Mouse (Mus musculus) myocyte (in vitro differentiated cells): Measurements from ENCODE around the gene Spata1. TPM values are rescaled to one million over a fixed set of nuclear protein-coding genes. Genes with fewer than 3 reads are reported as not detected.

Source experiments
- H3K27me3 ChIP-seq: one replicate; pipeline ENCODE4 v1.6.1; 2011; ENCODE audit not compliant: control insufficient read depth, insufficient read depth, insufficient read length
- H3K36me3 ChIP-seq: one replicate; pipeline ENCODE4 v1.6.1; 2011; ENCODE audit not compliant: control insufficient read depth, insufficient read depth
- H3K4me2 ChIP-seq: one replicate; pipeline ENCODE4 v1.6.1; 2011; ENCODE audit warnings: low read depth, control low read depth
- H3K4me3 ChIP-seq: one replicate; pipeline ENCODE4 v1.5.1; 2011; ENCODE audit warnings: mild to moderate bottlenecking, control low read depth, moderate library complexity
- H3K79me2 ChIP-seq: one replicate; pipeline ENCODE4 v1.6.1; 2011; ENCODE audit not compliant: control insufficient read depth, insufficient read depth
- H3ac ChIP-seq: one replicate; pipeline ENCODE4 v1.6.1; 2011; ENCODE audit not compliant: control insufficient read depth, insufficient read length
- CEBPB ChIP-seq: IDR thresholded peaks from 2 replicates; pipeline ENCODE4 v1.6.1; 2011; ENCODE audit warnings: mild to moderate bottlenecking, moderate library complexity; ENCODE audit not compliant: poor library complexity, insufficient read depth, severe bottlenecking
- E2F4 ChIP-seq: IDR thresholded peaks from one replicate; pipeline ENCODE4 v1.6.1; 2011; ENCODE audit warnings: mild to moderate bottlenecking, control low read depth, moderate library complexity; ENCODE audit not compliant: insufficient read depth
- MAX ChIP-seq: IDR thresholded peaks from one replicate; pipeline ENCODE4 v1.6.1; 2011; ENCODE audit warnings: low read depth, mild to moderate bottlenecking, control low read depth
- MYOG ChIP-seq, 3 experiments: IDR thresholded peaks; one replicate each; pipeline ENCODE4 v1.6.1; 2011; ENCODE audit warnings: control low read depth in 2 of 3, low read depth in 2 of 3, mild to moderate bottlenecking in 2 of 3; ENCODE audit not compliant: insufficient read length in 2 of 3, control insufficient read depth in 1 of 3, insufficient read depth in 1 of 3
- POLR2A ChIP-seq: IDR thresholded peaks from one replicate; pipeline ENCODE4 v1.6.1; 2011; ENCODE audit warnings: low read depth, mild to moderate bottlenecking, control low read depth, moderate library complexity; ENCODE audit not compliant: insufficient read length
- POLR2AphosphoS2 ChIP-seq: IDR thresholded peaks from one replicate; pipeline ENCODE4 v1.6.1; 2011; ENCODE audit warnings: low read depth, control low read depth; ENCODE audit not compliant: insufficient read length
- REST ChIP-seq: IDR thresholded peaks from one replicate; pipeline ENCODE4 v1.6.1; 2011; ENCODE audit warnings: mild to moderate bottlenecking, control low read depth, moderate library complexity; ENCODE audit not compliant: insufficient read depth, insufficient read length
- SRF ChIP-seq: IDR thresholded peaks from one replicate; pipeline ENCODE4 v1.6.1; 2011; ENCODE audit warnings: low read depth; ENCODE audit not compliant: control insufficient read depth, insufficient read length
- TCF12 ChIP-seq: IDR thresholded peaks from one replicate; pipeline ENCODE4 v1.6.1; 2011; ENCODE audit warnings: mild to moderate bottlenecking, control low read depth; ENCODE audit not compliant: poor library complexity, insufficient read depth, severe bottlenecking
- TCF3 ChIP-seq: IDR thresholded peaks from one replicate; pipeline ENCODE4 v1.6.1; 2011; ENCODE audit warnings: low read depth, control low read depth; ENCODE audit not compliant: insufficient read length
- USF1 ChIP-seq: IDR thresholded peaks from one replicate; pipeline ENCODE4 v1.6.1; 2011; ENCODE audit warnings: low read depth, mild to moderate bottlenecking, control low read depth, moderate library complexity
- polyA plus RNA-seq: library from polyadenylated mRNA; unstranded; fragments of >200 nt; fragmentation: generic; extraction: Trizol; gene quantifications from one replicate; pipeline ENCODE4 v1.2.1, GENCODE M21; 2012; ENCODE audit warnings: missing spikeins

Spata1 gene
- polyA plus RNA-seq, 1 experiment, result 1.0 TPM

DNA sequence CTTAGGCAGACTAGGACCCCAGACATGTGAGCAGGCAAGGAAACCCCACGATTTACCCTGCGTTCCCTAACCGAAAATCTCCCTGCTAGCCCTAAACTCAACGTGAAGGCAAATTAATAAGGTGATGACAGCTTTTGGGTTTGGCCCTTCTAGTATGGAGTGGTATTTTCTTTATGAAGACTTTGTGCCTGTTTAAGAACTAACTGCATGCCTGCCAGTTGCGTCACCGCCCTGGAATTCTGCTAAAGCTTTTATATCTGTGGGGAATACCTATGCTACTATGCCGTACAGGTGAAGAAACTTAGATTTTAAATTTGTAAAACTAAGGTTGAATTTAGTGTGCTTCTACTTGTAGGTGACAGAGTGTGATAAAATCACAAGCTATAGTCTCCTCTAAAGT, 87.1 kb downstream of the Spata1 start:
- Histone ChIP-seq H3K4me3 (no peak overlapping the region), H3K36me3 (no peaks in the 10 kb centered on the region), H3K27me3 (no peaks in the 10 kb centered on the region), H3K79me2 (peaks cover 8% of the 10 kb centered on the region), H3ac (no peak overlapping the region), H3K4me2 (no peak overlapping the region)
- TF ChIP-seq REST, result no peak
- no peak for TF ChIP-seq MYOG (IDR thresholded peaks at IDR 0.05; ENCODE audit: control insufficient read depth in 1 of 3, insufficient read depth in 1 of 3, insufficient read length in 2 of 3, low read depth in 2 of 3)
- no peak for TF ChIP-seq CEBPB
- no peak for TF ChIP-seq TCF3
- no peak for TF ChIP-seq POLR2AphosphoS2
- no peak for TF ChIP-seq E2F4
- no peak for TF ChIP-seq USF1
- TF ChIP-seq POLR2A, result no peak

DNA sequence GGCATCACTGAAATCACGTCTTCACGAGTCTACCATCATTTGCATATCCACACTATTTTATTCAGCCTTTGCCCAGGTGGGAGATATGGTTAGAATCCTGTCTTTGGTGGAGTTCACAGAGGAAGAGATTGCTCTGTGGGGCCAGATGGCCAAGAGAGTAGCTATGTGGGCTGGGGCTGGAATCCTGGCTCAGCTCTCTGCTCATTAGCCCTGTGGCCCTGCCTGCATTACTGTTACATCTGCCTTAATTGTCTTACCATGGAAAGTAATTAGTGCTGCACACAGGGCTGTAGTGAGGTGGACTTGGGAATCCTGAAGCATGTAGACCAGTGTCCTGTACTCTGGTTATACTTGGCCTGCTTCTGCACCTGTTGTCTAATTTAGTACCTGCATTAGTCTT, 87.5 kb downstream of the Spata1 start:
- Histone ChIP-seq H3K4me2 (no peak overlapping the region), H3K79me2 (peaks cover 13% of the 10 kb centered on the region), H3K36me3 (no peaks in the 10 kb centered on the region), H3ac (no peak overlapping the region), H3K4me3 (no peak overlapping the region), H3K27me3 (no peaks in the 10 kb centered on the region)
- TF ChIP-seq POLR2AphosphoS2 (no peak), MAX (no peak), POLR2A (no peak), TCF3 (no peak), REST (no peak)

DNA sequence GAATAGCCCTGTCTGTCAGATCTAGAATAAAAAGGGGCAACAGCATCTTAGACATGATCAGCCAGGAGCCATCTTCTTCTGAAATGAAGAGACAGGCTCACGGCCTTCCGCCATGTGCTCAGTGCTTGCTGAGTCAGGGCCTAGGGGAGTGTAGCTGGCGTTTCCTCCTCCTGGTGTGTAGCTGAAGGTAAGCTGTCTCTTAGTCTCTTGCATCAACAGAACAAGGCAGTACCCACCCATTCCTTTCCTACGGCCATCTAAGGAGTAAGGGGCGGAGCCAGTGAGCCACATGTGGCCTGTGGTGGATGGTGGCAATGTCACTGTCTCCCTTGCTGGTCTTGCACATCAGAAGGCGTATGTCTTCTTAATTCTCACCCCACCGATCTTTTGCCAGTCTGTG, 89.4 kb downstream of the Spata1 start:
- Histone ChIP-seq H3K4me2 (no peak overlapping the region), H3K4me3 (no peak overlapping the region), H3K36me3 (no peaks in the 10 kb centered on the region)

More for the DNA sequence above, 89.4 kb downstream of the Spata1 start:
- Histone ChIP-seq H3ac (no peak overlapping the region), H3K27me3 (no peaks in the 10 kb centered on the region), H3K79me2 (peaks cover 28% of the 10 kb centered on the region)
- TF ChIP-seq E2F4, result no peak
- no peak for TF ChIP-seq POLR2A
- TF ChIP-seq SRF, result no peak
- TF ChIP-seq TCF3, result no peak
- no peak for TF ChIP-seq USF1
- no peak for TF ChIP-seq POLR2AphosphoS2
- TF ChIP-seq REST, result no peak
- TF ChIP-seq MAX, result no peak
- TF ChIP-seq TCF12, result no peak
- TF ChIP-seq CEBPB, result no peak
- TF ChIP-seq MYOG (IDR thresholded peaks at IDR 0.05; ENCODE audit: control insufficient read depth in 1 of 3, insufficient read depth in 1 of 3, insufficient read length in 2 of 3, low read depth in 2 of 3), result no peak

Other genes with a start within 250 kb of the Spata1 start
- gene Ssx2ip, start 95.1 kb downstream of the Spata1 start, polyA plus RNA-seq, result 13.5 TPM
- 2.9 TPM for gene Ctbs, start 50.0 kb downstream of the Spata1 start, polyA plus RNA-seq
- 451 TPM for gene Gng5, start 54 bp upstream of the Spata1 start, polyA plus RNA-seq
- gene Rpf1, start 21.7 kb upstream of the Spata1 start, polyA plus RNA-seq, result 13.5 TPM
- gene Uox, start 70.7 kb upstream of the Spata1 start, polyA plus RNA-seq, result not detected
- gene Dnase2b, start 115.8 kb upstream of the Spata1 start, polyA plus RNA-seq, result not detected
- gene 4930503B20Rik, start 151.6 kb upstream of the Spata1 start, polyA plus RNA-seq, result not detected
- not detected for gene Samd13, start 185.8 kb upstream of the Spata1 start, polyA plus RNA-seq